Mouse (Mus musculus): ENCODE results near the gene Camsap1. TPM values are rescaled to one million over a fixed set of nuclear protein-coding genes. Genes with fewer than 3 reads are reported as not detected.

The Camsap1 gene
- total and polyA plus RNA-seq, 3 experiments: 6.2 to 22.1 (median 17.2) TPM

Other genes starting within 250 kb of the Camsap1 start
- gene Obp2b, start 246.3 kb downstream of the Camsap1 start, total RNA-seq (2012; rRNA removed): not detected in 2 replicates
- gene Obp2b, start 246.3 kb downstream of the Camsap1 start, total RNA-seq (2014; rRNA removed): not detected in 2 replicates
- gene Obp2b, start 246.3 kb downstream of the Camsap1 start, polyA plus RNA-seq (2012; ENCODE audit: insufficient read length, low read depth): not detected in 2 replicates
- gene Lcn3, start 217.7 kb downstream of the Camsap1 start, total RNA-seq (2012; rRNA removed): not detected in 2 replicates
- gene Lcn3, start 217.7 kb downstream of the Camsap1 start, total RNA-seq (2014; rRNA removed): not detected in 2 replicates
- not detected in 2 replicates for gene Lcn3, start 217.7 kb downstream of the Camsap1 start, polyA plus RNA-seq (2012; ENCODE audit: insufficient read length, low read depth)
- gene Lcn11, start 206.3 kb downstream of the Camsap1 start, total RNA-seq (2012; rRNA removed): not detected in 2 replicates
- not detected in 2 replicates for gene Lcn11, start 206.3 kb downstream of the Camsap1 start, total RNA-seq (2014; rRNA removed)
- gene Lcn11, start 206.3 kb downstream of the Camsap1 start, polyA plus RNA-seq (2012; ENCODE audit: insufficient read length, low read depth): not detected in 2 replicates
- not detected in 2 replicates for gene Gm13539, start 201.0 kb downstream of the Camsap1 start, total RNA-seq (2012; rRNA removed)
- not detected in 2 replicates for gene Gm13539, start 201.0 kb downstream of the Camsap1 start, total RNA-seq (2014; rRNA removed)
- gene Gm13539, start 201.0 kb downstream of the Camsap1 start, polyA plus RNA-seq (2012; ENCODE audit: insufficient read length, low read depth): not detected in 2 replicates
- not detected in 2 replicates for gene Glt6d1, start 167.4 kb downstream of the Camsap1 start, total RNA-seq (2012; rRNA removed)
- gene Glt6d1, start 167.4 kb downstream of the Camsap1 start, total RNA-seq (2014; rRNA removed): not detected in 2 replicates
- gene Glt6d1, start 167.4 kb downstream of the Camsap1 start, polyA plus RNA-seq (2012; ENCODE audit: insufficient read length, low read depth): not detected in 2 replicates
- gene Lcn9, start 160.1 kb downstream of the Camsap1 start, total RNA-seq (2012; rRNA removed): not detected in 2 replicates
- not detected in 2 replicates for gene Lcn9, start 160.1 kb downstream of the Camsap1 start, total RNA-seq (2014; rRNA removed)
- not detected in 2 replicates for gene Lcn9, start 160.1 kb downstream of the Camsap1 start, polyA plus RNA-seq (2012; ENCODE audit: insufficient read length, low read depth)
- not detected in 2 replicates for gene Sohlh1, start 136.0 kb downstream of the Camsap1 start, total RNA-seq (2012; rRNA removed)
- gene Sohlh1, start 136.0 kb downstream of the Camsap1 start, total RNA-seq (2014; rRNA removed): not detected in 2 replicates
- gene Sohlh1, start 136.0 kb downstream of the Camsap1 start, polyA plus RNA-seq (2012; ENCODE audit: insufficient read length, low read depth): not detected in 2 replicates
- 0.04 TPM in 1 of 2 replicates, not detected in the other for gene Kcnt1, start 119.5 kb downstream of the Camsap1 start, total RNA-seq (2012; rRNA removed)
- not detected in 2 replicates for gene Kcnt1, start 119.5 kb downstream of the Camsap1 start, total RNA-seq (2014; rRNA removed)
- not detected in 2 replicates for gene Kcnt1, start 119.5 kb downstream of the Camsap1 start, polyA plus RNA-seq (2012; ENCODE audit: insufficient read length, low read depth)
- 90.0 and 92.0 TPM in 2 replicates for gene Ubac1, start 38.5 kb upstream of the Camsap1 start, total RNA-seq (2012; rRNA removed)
- 80.3 and 80.5 TPM in 2 replicates for gene Ubac1, start 38.5 kb upstream of the Camsap1 start, total RNA-seq (2014; rRNA removed)
- 88.9 and 99.7 TPM in 2 replicates for gene Ubac1, start 38.5 kb upstream of the Camsap1 start, polyA plus RNA-seq (2012; ENCODE audit: insufficient read length, low read depth)
- gene Nacc2, start 139.9 kb upstream of the Camsap1 start, total RNA-seq (2012; rRNA removed): 1.6 and 2.3 TPM in 2 replicates
- gene Nacc2, start 139.9 kb upstream of the Camsap1 start, total RNA-seq (2014; rRNA removed): 0.59 and 0.88 TPM in 2 replicates
- gene Nacc2, start 139.9 kb upstream of the Camsap1 start, polyA plus RNA-seq (2012; ENCODE audit: insufficient read length, low read depth): 1.1 TPM in 2 replicates
- not detected in 2 replicates for gene Lhx3, start 225.0 kb upstream of the Camsap1 start, total RNA-seq (2012; rRNA removed)
- gene Lhx3, start 225.0 kb upstream of the Camsap1 start, total RNA-seq (2014; rRNA removed): not detected in 2 replicates
- gene Lhx3, start 225.0 kb upstream of the Camsap1 start, polyA plus RNA-seq (2012; ENCODE audit: insufficient read length, low read depth): not detected in 2 replicates

Data from CH12.LX (cell line).